Mouse (Mus musculus) heart, postnatal 10 days (tissue): ENCODE measurements around the gene Sfmbt1. TPM values are rescaled to one million over a fixed set of nuclear protein-coding genes. Genes with fewer than 3 reads are reported as not detected.

Source experiments
- DNase-seq, 2 experiments: peaks; one replicate each; pipeline ENCODE4 v3.0.0; 2021
- intact Hi-C: fragments of 180-260 bp; cut with DNase I; formaldehyde crosslinking; loops from one replicate; pipeline ENCODE4 v1.15.1; 2025
- total RNA-seq, 2 experiments: library from RNA; stranded (reverse); gene quantifications; 2 replicates each; pipeline ENCODE4 v1.2.3; 2021

Gene Sfmbt1
- total RNA-seq, 2 experiments from 2014 or later = 14.8 to 16.8 TPM

DNA sequence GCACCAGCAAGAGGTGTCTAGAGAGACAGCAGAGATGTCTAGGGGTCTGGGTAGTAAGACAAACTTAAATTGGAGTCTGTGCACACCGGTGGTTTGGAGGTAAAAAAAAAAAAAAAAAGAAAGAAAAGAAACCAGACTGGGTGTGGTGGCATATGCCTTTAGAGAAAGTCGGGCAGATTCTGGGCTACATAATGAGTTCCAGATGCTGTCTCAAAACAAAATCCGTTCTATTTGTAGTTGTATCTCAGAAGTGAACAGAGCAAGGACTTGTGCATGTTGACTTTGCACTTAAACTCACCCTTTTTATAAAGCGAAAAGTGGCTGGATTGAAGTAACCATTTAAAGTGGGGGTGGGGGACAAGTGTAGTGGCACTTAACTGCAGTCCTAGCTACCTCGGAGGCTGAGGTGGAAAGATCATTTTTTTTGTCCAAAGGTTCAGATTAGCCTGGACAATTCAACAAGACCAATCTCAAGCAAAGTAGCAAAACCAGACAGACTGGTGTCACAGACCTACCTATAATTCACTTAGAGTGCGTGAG, 109.9 kb downstream of the Sfmbt1 start:
- intact Hi-C loops = no loop called here

DNA sequence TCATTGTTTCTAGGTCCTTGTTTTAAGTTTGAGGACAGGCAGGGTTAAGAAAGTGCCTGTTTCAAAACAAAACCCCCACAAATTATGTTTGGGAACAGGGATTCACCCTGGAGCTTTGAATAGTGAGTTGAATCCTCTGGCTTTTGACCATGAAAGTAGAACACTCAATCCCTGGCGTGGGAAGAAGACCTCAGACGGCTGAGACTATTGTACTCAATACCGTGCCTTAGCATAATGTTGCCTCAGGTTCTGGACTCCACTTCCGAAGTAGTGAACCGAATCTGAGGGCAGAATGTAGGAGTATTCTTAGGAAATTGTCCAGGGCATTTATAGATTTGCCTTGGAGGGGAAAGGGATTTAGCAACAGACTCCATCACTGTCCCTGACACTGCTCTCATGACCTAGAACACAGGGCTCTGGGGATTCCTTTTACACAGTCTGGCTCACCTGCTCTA, 110.4 kb downstream of the Sfmbt1 start:
- intact Hi-C loops = loop anchor here (5.0 kb wide), 1 partner anchor 42 kb away; no protein-coding TSS in a partner anchor
- no peak for DNase-seq

More for the DNA sequence above, 109.9 kb downstream of the Sfmbt1 start:
- DNase-seq = no peak

DNA sequence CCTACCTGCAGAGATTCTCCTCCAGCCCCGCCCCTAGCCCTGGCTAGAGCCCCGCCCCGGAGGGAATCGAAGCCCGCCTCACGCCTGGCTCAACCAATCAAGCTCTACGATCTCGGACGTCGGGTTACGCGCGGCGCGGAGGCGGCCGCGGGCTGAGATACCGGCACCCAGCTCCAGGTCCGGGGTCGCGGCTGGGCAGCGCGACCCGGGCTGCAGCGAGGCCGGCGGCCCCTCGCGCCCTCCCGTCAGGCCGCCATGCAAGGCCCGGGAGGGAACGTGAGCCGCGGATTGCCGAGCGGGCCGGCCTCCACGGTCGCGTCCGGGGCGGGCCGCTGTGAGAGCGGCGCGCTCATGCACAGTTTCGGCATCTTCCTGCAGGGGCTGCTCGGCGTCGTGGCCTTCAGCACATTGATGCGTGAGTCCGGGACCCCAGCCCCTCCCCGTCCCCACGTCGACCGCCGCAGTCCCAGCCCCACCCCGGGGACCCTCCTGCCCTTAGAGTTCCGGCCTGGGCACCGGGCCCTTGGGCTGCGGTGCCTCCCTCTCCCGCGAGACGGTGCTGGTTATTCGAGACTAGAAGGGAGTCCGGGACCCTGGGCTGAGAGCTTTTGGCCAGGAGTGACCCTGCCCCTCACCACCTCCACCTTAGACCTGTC, 111.0 kb downstream of the Sfmbt1 start, which contains the start of gene Tmem110:
TSS of gene Tmem110 (plus strand) at position 115 of the 656 bp plus-strand sequence.
- peak; percentile 87 to 89 for DNase-seq
- intact Hi-C loops = loop anchor here (5.0 kb wide), 1 partner anchor 42 kb away; no protein-coding TSS in a partner anchor

DNA sequence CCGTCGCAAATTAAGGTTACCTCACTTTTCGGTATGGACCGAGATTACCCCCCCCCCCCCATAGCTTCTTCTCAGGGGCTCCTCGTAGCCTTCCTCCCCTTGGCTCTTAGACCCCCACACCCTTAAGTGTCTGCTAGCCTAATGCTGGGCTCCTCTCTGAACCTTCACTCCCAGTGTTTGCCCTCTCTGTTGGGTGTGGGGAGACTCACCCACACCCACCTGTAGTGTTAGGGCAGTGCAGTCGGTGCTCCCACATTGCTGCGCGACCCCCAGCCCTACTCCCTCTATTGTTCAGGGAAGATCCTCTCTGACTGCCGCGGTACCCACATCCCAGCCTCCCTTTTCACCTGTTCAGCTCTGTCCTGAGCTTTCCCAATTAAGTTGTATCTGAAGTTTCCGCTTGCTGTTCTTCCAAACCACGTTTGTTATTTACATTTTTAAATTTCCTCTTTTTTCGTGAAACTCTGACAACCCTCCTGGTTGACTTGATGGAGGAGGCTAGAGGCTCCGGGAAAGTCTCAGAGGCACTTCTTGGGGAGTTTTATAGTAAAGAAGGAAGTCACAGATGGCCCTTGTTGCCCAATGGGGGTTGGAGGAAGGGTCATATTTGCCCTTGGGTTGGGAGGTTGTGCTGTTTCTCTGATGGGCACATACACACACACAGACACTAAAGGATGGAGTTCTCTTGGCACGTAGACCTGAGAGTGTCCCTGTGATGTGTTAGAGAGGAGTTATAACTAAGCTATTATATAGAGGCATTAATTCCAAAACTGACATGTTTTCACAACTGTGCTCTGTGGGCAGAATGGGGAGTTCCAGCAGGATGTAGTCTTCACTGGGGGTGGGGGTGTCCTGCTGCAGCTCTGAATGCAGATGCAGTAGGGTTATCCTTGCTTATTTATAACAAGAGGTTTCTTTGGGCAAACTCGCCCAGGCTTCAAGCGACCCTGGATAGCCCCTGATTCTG, 111.8 kb downstream of the Sfmbt1 start:
- intact Hi-C loops = loop anchor here (5.0 kb wide), 1 partner anchor 41 kb away; no protein-coding TSS in a partner anchor
- no peak for DNase-seq

DNA sequence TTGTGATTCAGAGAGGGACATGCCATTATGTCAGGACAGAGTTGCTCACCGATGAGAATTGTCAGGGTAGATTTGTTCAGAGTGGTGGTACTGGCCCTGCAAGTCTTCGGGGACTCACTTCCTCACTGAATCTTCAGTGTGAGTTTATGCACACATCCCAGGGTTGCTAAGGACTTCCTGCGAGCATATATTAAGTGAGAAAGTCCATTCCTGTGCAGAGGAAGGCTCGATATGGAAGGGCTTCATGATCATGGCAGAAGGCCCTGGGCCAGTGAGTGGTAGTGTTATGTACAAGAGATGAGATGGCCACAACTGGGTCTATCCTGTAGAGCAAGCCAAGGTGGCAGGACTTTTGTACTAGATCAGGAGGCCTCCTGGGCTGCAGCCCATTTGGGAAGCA, 112.8 kb downstream of the Sfmbt1 start:
- no peak for DNase-seq
- intact Hi-C loops = loop anchor here (5.0 kb wide), 1 partner anchor 40 kb away; no protein-coding TSS in a partner anchor

DNA sequence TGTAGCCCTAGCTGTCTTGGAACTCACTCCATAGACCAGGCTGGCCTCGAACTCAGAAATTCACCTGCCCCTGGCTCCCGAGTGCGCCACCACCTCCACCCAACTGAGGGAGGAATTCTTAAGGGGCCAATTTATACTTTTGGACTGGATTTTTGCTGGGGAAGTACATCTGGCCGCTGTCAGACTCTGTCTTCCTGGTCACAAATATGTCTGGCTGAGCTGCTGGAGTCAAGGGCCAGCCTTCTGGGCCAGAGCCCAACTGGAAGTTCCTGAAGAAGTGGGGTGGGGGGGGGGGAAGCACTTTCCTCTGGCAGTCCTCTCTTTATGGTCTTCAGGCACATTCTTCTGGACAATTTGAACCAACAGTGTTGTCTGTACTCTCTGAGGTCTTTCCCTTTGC, 113.4 kb downstream of the Sfmbt1 start:
- intact Hi-C loops = loop anchor here (5.0 kb wide), 1 partner anchor 39 kb away; no protein-coding TSS in a partner anchor

DNA sequence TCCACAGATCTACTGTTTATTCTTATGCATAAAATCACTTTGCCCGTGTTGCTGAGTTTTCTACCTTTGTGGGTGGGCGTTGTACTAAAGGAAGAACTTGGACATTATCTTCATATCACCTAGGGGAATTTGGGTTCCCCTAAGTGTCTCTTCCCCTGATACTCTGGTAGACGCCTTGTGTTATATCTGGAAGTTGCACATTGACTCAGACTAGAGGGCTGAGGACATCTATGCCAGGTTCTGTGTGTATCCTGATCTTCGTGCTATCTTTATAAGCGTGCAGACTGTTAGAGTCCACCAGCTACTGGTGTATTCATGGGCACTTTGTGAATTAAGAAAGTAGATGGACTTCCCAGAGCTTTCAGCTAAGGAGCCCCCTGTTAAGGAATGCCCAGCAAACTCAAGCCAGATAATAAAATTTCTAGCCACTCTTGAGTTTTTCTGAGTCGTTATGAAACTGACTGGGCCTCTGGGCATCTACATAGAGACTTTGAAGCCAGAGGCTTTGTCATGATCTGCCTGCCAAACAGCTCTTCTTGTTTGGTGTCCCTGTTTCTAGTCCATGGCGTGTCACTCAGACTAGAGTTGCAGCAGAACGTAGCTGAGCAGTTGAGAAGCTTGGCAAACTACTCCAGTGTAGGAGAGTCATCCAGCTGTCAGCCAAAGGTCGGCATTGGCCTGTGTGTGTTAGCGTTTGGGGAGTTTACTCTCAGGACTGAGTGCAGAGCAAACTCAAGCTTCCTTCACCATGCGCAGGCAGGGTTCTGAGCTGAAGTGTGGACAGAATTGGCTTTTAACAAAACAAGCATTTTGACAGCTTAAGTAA, 114.2 kb downstream of the Sfmbt1 start:
- intact Hi-C loops = loop anchor here (5.0 kb wide), 1 partner anchor 38 kb away; no protein-coding TSS in a partner anchor
- peak; percentile 82 to 83 for DNase-seq

More for the DNA sequence above, 113.4 kb downstream of the Sfmbt1 start:
- DNase-seq = peak; percentile 46 to 51

DNA sequence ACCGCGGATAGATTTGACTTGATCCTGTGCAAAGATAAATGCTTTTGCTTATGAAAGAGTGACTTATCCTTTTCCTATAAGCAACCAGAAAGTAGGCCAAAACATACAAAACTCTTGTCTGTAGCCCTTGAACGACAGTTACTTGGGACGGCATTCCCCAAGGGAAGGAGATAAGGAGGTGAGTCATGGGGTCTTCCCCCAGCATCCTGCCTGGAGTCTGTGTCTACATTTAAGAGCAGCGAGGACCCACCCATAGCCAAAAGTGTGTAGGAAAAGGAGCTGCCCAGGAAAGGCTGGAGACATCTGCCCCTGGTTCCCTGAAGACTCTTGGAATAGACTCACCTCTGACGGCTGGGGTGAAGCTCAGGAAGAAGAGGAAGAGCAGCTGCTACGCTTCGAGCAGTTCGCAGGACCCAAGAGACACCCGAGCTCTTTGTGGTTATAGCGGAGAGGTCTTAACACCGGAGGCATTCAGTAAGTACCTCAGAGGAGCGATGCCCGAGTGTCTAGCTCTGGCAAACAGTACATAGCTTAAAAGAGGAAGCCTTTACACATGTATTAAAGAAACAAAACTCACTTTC, 122.9 kb downstream of the Sfmbt1 start:
- DNase-seq = peak; percentile 21 to 31
- intact Hi-C loops = no loop called here

DNA sequence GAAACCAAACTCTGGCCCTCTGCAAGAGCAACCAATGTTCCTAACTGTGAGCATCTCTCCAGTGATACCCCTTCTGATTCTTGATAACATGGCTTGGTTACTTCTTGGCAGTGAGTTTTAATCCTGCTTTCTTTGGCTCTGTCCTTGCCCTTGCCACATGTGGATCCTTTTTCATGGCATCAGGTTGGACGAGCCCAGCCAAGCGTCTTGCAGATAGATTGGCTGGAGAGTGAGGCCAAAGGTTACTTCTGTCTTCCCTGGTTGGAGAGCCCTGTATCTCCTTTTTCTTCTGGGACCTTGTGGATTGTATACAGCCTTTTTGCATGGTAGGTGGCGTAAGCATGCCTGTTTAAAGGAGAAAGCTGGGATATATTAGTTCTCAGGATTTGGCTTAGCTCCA, 129.1 kb downstream of the Sfmbt1 start:
- no peak for DNase-seq
- intact Hi-C loops = no loop called here

DNA sequence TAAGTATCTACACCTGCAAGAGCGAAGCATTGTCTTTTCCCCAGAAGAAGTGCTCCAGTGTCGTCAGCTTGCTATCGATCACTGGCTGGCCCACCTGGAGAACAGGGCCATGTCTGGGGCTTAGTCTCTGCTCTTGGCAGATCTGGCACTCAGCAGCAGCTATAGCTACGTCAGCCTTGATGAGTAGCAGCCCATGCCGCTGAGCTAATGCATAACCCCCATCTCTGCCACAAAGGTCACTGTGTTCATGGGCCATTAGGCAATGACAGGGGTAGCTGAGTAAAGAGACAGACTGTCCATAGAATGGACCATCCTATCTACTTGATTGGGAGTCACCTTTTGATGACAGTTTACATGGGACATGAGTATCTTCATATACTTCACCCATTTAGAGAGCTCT, 135.9 kb downstream of the Sfmbt1 start:
- intact Hi-C loops = no loop called here
- no peak for DNase-seq

DNA sequence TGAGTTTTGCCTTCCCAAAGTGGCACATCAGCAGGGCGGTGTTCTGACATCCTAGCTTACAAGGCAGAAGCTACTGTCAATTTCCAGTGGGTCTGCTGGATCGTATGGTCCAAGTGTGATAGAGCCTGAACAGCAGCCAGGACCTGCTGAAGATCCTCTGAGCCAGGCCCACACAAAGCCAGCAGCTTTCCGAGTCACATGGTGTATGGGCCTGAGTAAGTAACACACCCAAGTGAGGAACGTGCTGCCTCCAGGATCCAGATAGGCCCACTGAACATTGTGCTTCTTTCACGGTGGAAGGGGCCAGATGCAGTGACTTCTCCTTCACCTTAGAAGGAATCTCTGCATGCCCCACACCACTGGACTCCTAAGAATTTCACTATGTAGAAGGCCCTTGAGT, 137.7 kb downstream of the Sfmbt1 start:
- no peak for DNase-seq
- intact Hi-C loops = no loop called here

DNA sequence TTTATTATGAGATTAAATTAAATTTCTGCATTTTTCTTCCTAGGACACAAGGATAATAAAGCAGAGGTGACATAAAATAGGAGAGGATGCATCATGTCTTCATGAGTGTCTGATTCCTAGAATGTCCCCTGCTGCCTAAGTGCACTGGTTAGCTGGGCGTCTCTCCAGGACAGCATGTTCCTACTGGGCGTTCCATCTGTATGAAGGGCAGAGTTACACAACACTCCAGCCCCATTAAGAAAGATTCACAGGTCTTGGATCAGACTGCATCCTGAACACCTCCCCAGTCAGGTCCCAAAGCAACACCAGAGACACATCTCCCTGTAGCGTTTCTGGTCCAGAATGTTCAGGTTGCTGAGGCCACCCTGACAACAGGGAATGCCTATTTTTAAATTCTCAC, 140.7 kb downstream of the Sfmbt1 start:
- intact Hi-C loops = no loop called here
- DNase-seq = no peak

DNA sequence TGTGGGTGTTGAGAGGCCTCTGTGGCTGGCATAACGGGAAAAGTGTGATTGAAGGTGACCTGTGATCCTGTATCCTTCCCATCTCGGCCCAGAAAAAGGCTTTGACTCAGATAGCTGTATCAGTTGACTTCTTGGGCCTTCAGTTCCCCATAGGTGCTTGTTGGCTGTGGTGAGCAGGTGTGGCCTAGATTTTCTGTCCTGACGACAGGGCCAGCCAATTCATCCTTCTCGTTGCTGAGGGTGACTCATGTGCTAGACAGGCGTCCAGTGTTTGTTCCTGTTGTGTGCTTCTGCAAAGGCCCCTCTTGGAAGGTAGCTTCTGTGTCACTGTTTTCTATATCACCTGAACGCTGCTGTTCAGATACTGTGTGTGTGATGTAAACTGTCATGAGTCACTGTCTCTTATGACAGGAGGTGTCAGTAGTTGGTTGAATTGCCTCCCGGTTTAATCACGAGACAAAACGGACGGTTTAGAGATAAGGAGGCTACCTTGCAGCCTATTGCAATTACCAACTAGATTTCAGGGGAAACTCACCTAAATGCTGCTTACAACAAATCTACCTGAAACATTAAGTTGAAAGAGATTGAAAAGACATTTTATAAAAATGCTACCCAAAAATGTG, 142.3 kb downstream of the Sfmbt1 start:
- intact Hi-C loops = no loop called here
- DNase-seq = no peak

DNA sequence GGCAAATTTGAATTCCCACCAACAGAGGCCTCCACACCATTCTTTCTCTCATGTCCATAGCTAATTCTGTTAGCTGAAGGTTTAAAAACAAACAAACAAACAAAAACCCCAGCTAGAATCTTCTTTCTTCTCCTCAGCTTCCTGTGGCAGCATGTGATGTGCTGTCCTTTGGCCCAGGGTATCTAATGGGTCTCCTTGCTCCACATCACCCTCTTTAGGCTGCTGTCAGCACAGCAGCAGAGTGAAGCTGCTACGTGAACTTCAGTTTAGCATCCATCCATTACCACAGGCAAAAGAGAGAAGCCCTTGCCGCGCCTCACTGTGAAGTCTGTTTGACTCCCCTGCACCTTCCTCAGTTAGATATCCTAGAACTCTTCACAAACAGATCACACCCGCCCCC, 143.3 kb downstream of the Sfmbt1 start:
- intact Hi-C loops = no loop called here
- DNase-seq = peak in 1 of 2 experiments; percentile 41

DNA sequence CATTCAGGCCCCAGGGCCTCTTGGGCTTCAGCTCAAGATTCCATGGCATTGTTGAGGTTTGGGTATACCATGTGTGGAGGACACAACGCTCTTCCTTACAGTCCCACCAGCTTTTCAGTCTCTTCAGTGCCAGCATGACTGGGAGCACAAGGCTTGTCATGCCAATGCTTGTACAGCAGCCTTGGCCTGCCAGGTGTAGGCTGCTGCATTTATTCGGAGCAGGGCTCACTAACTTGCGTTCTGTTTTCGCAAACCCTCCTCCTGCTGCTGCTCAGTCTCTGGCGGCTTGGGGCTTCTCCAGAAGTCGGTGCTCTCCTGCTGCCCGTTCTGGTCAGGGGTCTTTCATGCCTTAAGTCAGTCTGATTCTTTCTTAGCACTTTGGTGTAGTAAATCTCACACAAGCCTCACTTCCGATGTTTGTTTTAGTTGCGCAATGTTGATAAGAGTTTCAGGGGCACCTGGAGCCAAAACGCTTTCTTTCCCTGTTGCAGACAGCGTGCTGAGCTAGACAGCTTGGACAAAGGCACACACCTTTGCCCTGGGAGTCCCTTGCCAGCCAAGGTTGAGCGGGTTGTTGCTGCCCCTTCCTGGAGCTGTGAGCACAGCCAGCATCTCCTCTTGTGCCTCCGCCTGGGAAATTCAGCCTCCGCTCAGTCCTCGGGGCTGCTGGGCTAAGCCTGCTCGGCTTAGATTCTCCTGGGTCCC, 146.9 kb downstream of the Sfmbt1 start:
- intact Hi-C loops = no loop called here
- DNase-seq = no peak

DNA sequence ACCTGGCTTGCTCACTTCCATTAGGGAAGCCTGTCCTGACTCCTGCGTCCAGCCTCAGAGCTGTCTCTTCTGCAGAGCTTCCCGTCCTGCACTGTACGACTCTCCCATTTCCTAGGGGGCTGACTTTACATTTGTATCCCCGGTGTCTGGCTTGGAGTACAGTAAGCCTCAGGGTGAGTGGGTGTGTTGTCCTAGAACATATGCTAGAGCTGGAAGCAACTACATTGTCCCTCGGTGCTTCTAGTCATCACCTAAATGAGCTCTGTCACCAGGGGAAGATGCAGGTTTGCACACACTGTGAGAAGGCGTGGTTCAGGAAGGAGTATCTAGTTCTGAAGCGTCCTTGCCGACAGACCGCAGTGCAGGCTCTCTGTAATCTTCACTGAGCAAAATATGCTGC, 147.7 kb downstream of the Sfmbt1 start:
- intact Hi-C loops = no loop called here

DNA sequence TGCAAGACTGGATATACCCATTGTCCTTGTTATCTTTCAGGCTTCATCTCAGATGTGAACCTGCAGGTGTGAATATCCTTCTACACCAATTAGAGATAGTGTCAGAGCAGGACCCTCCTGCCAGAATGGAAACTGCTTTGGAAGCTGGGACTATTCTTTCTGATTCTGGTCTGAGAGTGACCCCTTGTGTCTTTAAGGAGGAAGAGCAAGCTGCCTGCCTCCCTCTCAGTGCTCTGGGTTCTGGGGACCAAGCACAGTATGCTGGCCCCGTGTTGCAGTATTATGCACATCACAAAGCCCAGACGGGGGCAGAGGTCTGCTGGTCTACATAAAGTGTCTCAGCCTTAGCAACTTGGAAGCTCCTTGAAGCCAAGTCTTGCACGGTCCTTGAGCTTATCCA, 150.7 kb downstream of the Sfmbt1 start:
- DNase-seq = peak in 1 of 2 experiments; percentile 43
- intact Hi-C loops = loop anchor here (5.0 kb wide), 4 partner anchors 38 to 273 kb away; partner anchors contain the start of gene Tmem110

More for the DNA sequence above, 147.7 kb downstream of the Sfmbt1 start:
- DNase-seq = no peak

DNA sequence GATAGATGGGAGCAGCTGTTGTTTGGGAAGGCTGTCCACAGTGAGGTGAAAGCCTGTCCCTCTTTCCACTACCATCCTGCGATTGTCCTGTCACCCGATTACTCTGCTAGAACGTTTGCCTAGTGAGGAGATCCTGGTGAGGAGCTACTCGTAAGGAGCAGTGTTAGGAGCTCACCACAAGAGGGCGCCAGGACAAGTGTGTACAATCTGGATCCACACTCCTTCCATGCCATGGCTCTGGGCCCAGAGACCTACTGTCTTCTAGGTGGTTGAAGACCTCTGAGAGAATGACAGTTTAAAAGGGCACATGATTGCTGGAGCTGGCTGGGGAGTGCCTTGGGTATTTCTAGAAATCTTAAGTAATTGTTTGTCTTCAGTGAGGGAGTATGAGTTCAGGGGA, 152.4 kb downstream of the Sfmbt1 start:
- intact Hi-C loops = loop anchor here (1.0 to 5.0 kb wide), 6 partner anchors 14 to 275 kb away; partner anchors contain the start of gene Tmem110
- peak; percentile 80 to 90 for DNase-seq
